Mouse (Mus musculus): ENCODE data around the gene Coil.

- TF ChIP-seq CTCF (IDR thresholded peaks at IDR 0.05; ENCODE audit: control insufficient read depth, insufficient read depth, insufficient replicate concordance, low read depth, low read length) (no peak), POLR2A (IDR thresholded peaks at IDR 0.05; ENCODE audit: control insufficient read depth, low read depth, low read length) (no peak)
These were observed 39.4 kb downstream of the Coil start for GRCm38 (mm10) chr11:89009496-89009895.

Data from testis, adult 2 months (tissue).